In genomic region chr6:113392387-113393071, GRCm38 (mm10) we compare ENCODE assay signal across 8 mouse cellular contexts. TPM values are rescaled to one million over a fixed set of nuclear protein-coding genes. Genes with fewer than 3 reads are reported as not detected.
DNase-seq lines count a peak whose midpoint lies in the region; ATAC-seq lines count a peak whose summit lies in the region.

No protein-coding gene starts in this region.

- peak; percentile 94 for DNase-seq in heart, adult 11 months
- DNase-seq in heart, adult 8-10 months (ENCODE audit: low spot score), result no peak
- DNase-seq in embryonic facial prominence, embryonic 14.5 days (ENCODE audit: low spot score), result peak; percentile 63
- DNase-seq in kidney, postnatal 14 days, result peak; percentile 56
- DNase-seq in urinary bladder, postnatal 36 days (ENCODE audit: low spot score in 2 of 2), result peak; percentile 17 to 22

- peaks cover 50% of the 10 kb centered on the region for H3K36me3 ChIP-seq in embryonic facial prominence, embryonic 14.5 days (ENCODE audit: control insufficient read depth, insufficient read depth, low read length)
- H3K36me3 ChIP-seq in heart, embryonic 16.5 days (ENCODE audit: control insufficient read depth, insufficient read depth), result peaks cover 30% of the 10 kb centered on the region
- peaks cover 50% of the 10 kb centered on the region for H3K36me3 ChIP-seq in liver, embryonic 15.5 days (replicated peaks)
- peaks cover 33% of the 10 kb centered on the region for H3K36me3 ChIP-seq in neural tube, embryonic 12.5 days

- H3K27ac ChIP-seq in embryonic facial prominence, embryonic 14.5 days (replicated peaks; ENCODE audit: low read depth, low read length), result no peak overlapping the region; the same call in 1 of the 2 replicates
- H3K27ac ChIP-seq in heart, embryonic 16.5 days (ENCODE audit: low read length), result no peak overlapping the region; the same call in 1 of the 2 replicates
- no peak overlapping the region for H3K27ac ChIP-seq in liver, embryonic 15.5 days (replicated peaks)
- peak overlapping the region; percentile 46; the same call in 1 of the 2 replicates for H3K27ac ChIP-seq in neural tube, embryonic 12.5 days

- peaks cover 6% of the 10 kb centered on the region; the same call in 1 of the 2 replicates for H3K27me3 ChIP-seq in embryonic facial prominence, embryonic 14.5 days (replicated peaks; ENCODE audit: control insufficient read depth, insufficient read depth, low read length)
- no peaks in the 10 kb centered on the region for H3K27me3 ChIP-seq in heart, embryonic 16.5 days (ENCODE audit: control insufficient read depth, insufficient read depth, low read length)
- H3K27me3 ChIP-seq in liver, embryonic 15.5 days, result peaks cover 22% of the 10 kb centered on the region
- H3K27me3 ChIP-seq in neural tube, embryonic 12.5 days (replicated peaks), result no peaks in the 10 kb centered on the region

- H3K9me3 ChIP-seq in embryonic facial prominence, embryonic 14.5 days (ENCODE audit: control insufficient read depth, low read length), result no peaks in the 10 kb centered on the region
- H3K9me3 ChIP-seq in heart, embryonic 16.5 days (replicated peaks; ENCODE audit: control insufficient read depth, low read length), result no peaks in the 10 kb centered on the region
- no peaks in the 10 kb centered on the region for H3K9me3 ChIP-seq in liver, embryonic 15.5 days (replicated peaks)
- no peaks in the 10 kb centered on the region for H3K9me3 ChIP-seq in neural tube, embryonic 12.5 days

- H3K4me1 ChIP-seq in embryonic facial prominence, embryonic 14.5 days (ENCODE audit: control insufficient read depth, insufficient read depth, low read length), result 0 out of 2 replicates have a peak, but pooled peaks cover 2% of the 10 kb centered on the region
- H3K4me1 ChIP-seq in heart, embryonic 16.5 days (ENCODE audit: control insufficient read depth, insufficient read depth, low read length), result peaks cover 12% of the 10 kb centered on the region; the same call in 1 of the 2 replicates
- peaks cover 15% of the 10 kb centered on the region for H3K4me1 ChIP-seq in liver, embryonic 15.5 days (replicated peaks)
- peaks cover 18% of the 10 kb centered on the region for H3K4me1 ChIP-seq in neural tube, embryonic 12.5 days

- peak; percentile 84 for ATAC-seq in embryonic facial prominence, embryonic 14.5 days (ENCODE audit: low read depth)
- peak; percentile 80 for ATAC-seq in heart, embryonic 16.5 days (replicated peaks; ENCODE audit: extremely low read depth, insufficient read depth, low FRiP score)
- peak; percentile 52; the same call in 1 of the 2 replicates for ATAC-seq in liver, embryonic 15.5 days (ENCODE audit: insufficient read depth)
- ATAC-seq in neural tube, embryonic 12.5 days (ENCODE audit: low FRiP score, low read depth), result peak; percentile 92

- peak overlapping the region; percentile 46 for H3K4me3 ChIP-seq in embryonic facial prominence, embryonic 14.5 days (ENCODE audit: low read depth, low read length)
- peak overlapping the region; percentile 60 for H3K4me3 ChIP-seq in heart, embryonic 16.5 days (ENCODE audit: low read length)
- peak overlapping the region; percentile 36 for H3K4me3 ChIP-seq in liver, embryonic 15.5 days (replicated peaks)
- peak overlapping the region; percentile 44 for H3K4me3 ChIP-seq in neural tube, embryonic 12.5 days

- H3K4me2 ChIP-seq in embryonic facial prominence, embryonic 14.5 days (ENCODE audit: low read depth, low read length), result peak overlapping the region; percentile 87
- peak overlapping the region; percentile 95 for H3K4me2 ChIP-seq in heart, embryonic 16.5 days (ENCODE audit: low read depth, low read length)
- H3K4me2 ChIP-seq in liver, embryonic 15.5 days, result peak overlapping the region; percentile 68
- H3K4me2 ChIP-seq in neural tube, embryonic 12.5 days (replicated peaks), result peak overlapping the region; percentile 91

- H3K9ac ChIP-seq in embryonic facial prominence, embryonic 14.5 days (ENCODE audit: low read depth, low read length), result peak overlapping the region; percentile 75
- H3K9ac ChIP-seq in heart, embryonic 16.5 days (ENCODE audit: low read length), result peak overlapping the region; percentile 68
- H3K9ac ChIP-seq in liver, embryonic 15.5 days, result no peak overlapping the region
- H3K9ac ChIP-seq in neural tube, embryonic 12.5 days, result peak overlapping the region; percentile 68

- under 1% methylated on average over 38 of the region's 51 CpGs for WGBS in embryonic facial prominence, embryonic 14.5 days
- 4% methylated on average over 51 of the region's 51 CpGs for WGBS in heart, embryonic 16.5 days
- 5% methylated on average over 51 of the region's 51 CpGs for WGBS in liver, embryonic 15.5 days (ENCODE audit: insufficient replicate concordance)
- 2% methylated on average over 51 of the region's 51 CpGs for WGBS in neural tube, embryonic 12.5 days

RNA-seq across cellular contexts. Expression of gene Ttll3, which starts 3.5 kb away (rescaled TPM):
- 1 to 10 TPM in 1 of 4 experiments, under 1 TPM in 3; 0.44 to 1.0 (median 0.76) TPM for total RNA-seq in heart, adult 8-10 months (2022)
- 3.3 and 5.4 TPM in 2 replicates for polyA plus RNA-seq in embryonic facial prominence, embryonic 14.5 days (2014; fragmentation: Nextera tagmentation; extraction: Ambion mirVana)
- polyA plus RNA-seq in heart, embryonic 16.5 days (2015; fragmentation: Nextera tagmentation; extraction: Ambion mirVana), result 2.3 and 3.0 TPM in 2 replicates
- polyA plus RNA-seq in liver, embryonic 15.5 days (2015; fragmentation: Nextera tagmentation; extraction: Ambion mirVana), result 0.98 and 1.3 TPM in 2 replicates
- polyA plus RNA-seq in neural tube, embryonic 12.5 days (2016; fragmentation: Nextera tagmentation; extraction: Ambion mirVana), result 5.6 and 7.1 TPM in 2 replicates

RNA-seq across cellular contexts. Expression of gene Arpc4, which starts 14.6 kb away (rescaled TPM):
- total RNA-seq in heart, adult 8-10 months (2022), result 10 to 100 TPM; 58.5 to 72.8 (median 62.0) TPM
- 214 and 232 TPM in 2 replicates for polyA plus RNA-seq in embryonic facial prominence, embryonic 14.5 days (2014; fragmentation: Nextera tagmentation; extraction: Ambion mirVana)
- 250 and 261 TPM in 2 replicates for polyA plus RNA-seq in heart, embryonic 16.5 days (2015; fragmentation: Nextera tagmentation; extraction: Ambion mirVana)
- 188 and 202 TPM in 2 replicates for polyA plus RNA-seq in liver, embryonic 15.5 days (2015; fragmentation: Nextera tagmentation; extraction: Ambion mirVana)
- 352 and 393 TPM in 2 replicates for polyA plus RNA-seq in neural tube, embryonic 12.5 days (2016; fragmentation: Nextera tagmentation; extraction: Ambion mirVana)

RNA-seq across cellular contexts. Expression of gene Tada3, which starts 14.8 kb away (rescaled TPM):
- 10 to 100 TPM; 20.7 to 23.8 (median 23.2) TPM for total RNA-seq in heart, adult 8-10 months (2022)
- 44.6 and 45.7 TPM in 2 replicates for polyA plus RNA-seq in embryonic facial prominence, embryonic 14.5 days (2014; fragmentation: Nextera tagmentation; extraction: Ambion mirVana)
- 40.3 and 41.1 TPM in 2 replicates for polyA plus RNA-seq in heart, embryonic 16.5 days (2015; fragmentation: Nextera tagmentation; extraction: Ambion mirVana)
- polyA plus RNA-seq in liver, embryonic 15.5 days (2015; fragmentation: Nextera tagmentation; extraction: Ambion mirVana), result 17.8 and 18.7 TPM in 2 replicates
- 62.4 and 64.4 TPM in 2 replicates for polyA plus RNA-seq in neural tube, embryonic 12.5 days (2016; fragmentation: Nextera tagmentation; extraction: Ambion mirVana)

RNA-seq across cellular contexts. Expression of gene Rpusd3, which starts 26.6 kb away (rescaled TPM):
- 10 to 100 TPM in 3 of 4 experiments, 1 to 10 TPM in 1; 8.2 to 11.7 (median 11.2) TPM for total RNA-seq in heart, adult 8-10 months (2022)
- 16.3 and 23.4 TPM in 2 replicates for polyA plus RNA-seq in embryonic facial prominence, embryonic 14.5 days (2014; fragmentation: Nextera tagmentation; extraction: Ambion mirVana)
- polyA plus RNA-seq in heart, embryonic 16.5 days (2015; fragmentation: Nextera tagmentation; extraction: Ambion mirVana), result 14.2 and 15.0 TPM in 2 replicates
- 11.8 and 16.5 TPM in 2 replicates for polyA plus RNA-seq in liver, embryonic 15.5 days (2015; fragmentation: Nextera tagmentation; extraction: Ambion mirVana)
- polyA plus RNA-seq in neural tube, embryonic 12.5 days (2016; fragmentation: Nextera tagmentation; extraction: Ambion mirVana), result 18.7 and 29.3 TPM in 2 replicates

RNA-seq across cellular contexts. Expression of gene Cidec, which starts 43.0 kb away (rescaled TPM):
- 1 to 10 TPM; 3.1 to 5.7 (median 4.6) TPM for total RNA-seq in heart, adult 8-10 months (2022)
- 0.47 and 3.3 TPM in 2 replicates for polyA plus RNA-seq in embryonic facial prominence, embryonic 14.5 days (2014; fragmentation: Nextera tagmentation; extraction: Ambion mirVana)
- 0.29 TPM in 1 of 2 replicates, not detected in the other for polyA plus RNA-seq in heart, embryonic 16.5 days (2015; fragmentation: Nextera tagmentation; extraction: Ambion mirVana)
- polyA plus RNA-seq in liver, embryonic 15.5 days (2015; fragmentation: Nextera tagmentation; extraction: Ambion mirVana), result not detected in 2 replicates
- not detected in 2 replicates for polyA plus RNA-seq in neural tube, embryonic 12.5 days (2016; fragmentation: Nextera tagmentation; extraction: Ambion mirVana)
